Mouse (Mus musculus) thymus, postnatal 25 days (tissue): ENCODE measurements around the gene Ddc.

Experiments used
- DNase-seq: peaks from one replicate; pipeline ENCODE4 v3.0.0; 2022

Ddc gene

DNA sequence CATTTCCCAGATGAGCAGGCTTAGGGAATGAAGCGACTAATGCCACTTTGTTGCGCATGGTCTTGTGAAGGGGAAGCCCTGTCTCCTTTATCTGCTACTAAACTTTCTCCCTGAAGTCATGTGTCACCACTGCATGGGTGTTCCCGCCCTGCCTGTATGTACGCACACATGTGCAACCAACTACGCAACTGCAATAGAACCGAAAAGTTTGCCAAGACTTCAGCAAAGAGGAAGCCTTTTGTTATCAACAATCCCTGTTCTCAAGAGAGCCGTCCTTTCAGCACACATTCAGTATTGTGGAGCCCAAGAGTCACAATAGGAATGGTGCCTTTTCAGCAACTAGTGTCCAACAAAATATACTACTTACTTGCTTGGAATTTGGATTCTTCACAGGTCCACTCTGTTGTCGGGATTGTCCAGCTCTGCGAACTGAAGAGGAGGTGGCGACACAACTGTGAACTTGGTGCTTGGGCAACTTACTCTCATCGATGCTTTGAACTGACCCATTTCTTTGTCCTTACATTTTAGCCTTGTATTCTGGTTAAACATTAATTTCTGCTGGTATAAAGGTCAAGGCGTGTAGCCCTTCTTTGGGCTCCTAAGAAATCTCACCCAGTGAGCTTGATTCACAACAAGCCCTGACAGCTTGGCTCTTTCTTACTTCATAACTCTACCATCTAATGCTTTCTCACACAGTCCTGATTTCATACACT lies at the start of gene Ddc:
Ddc (minus strand) TSS at position 500 of the 713 bp plus-strand sequence.
- DNase-seq, result no peak

GRCm38 (mm10) chr11:11945766-11946165 lies 47.8 kb upstream of the Ddc start:
- no peak for DNase-seq

- no peak for DNase-seq
These were observed 46.9 kb upstream of the Ddc start for GRCm38 (mm10) chr11:11944814-11945213.

GRCm38 (mm10) chr11:11944082-11944349 lies 46.1 kb upstream of the Ddc start:
- no peak for DNase-seq

GRCm38 (mm10) chr11:11943240-11944081 lies 45.5 kb upstream of the Ddc start:
- no peak for DNase-seq

DNA sequence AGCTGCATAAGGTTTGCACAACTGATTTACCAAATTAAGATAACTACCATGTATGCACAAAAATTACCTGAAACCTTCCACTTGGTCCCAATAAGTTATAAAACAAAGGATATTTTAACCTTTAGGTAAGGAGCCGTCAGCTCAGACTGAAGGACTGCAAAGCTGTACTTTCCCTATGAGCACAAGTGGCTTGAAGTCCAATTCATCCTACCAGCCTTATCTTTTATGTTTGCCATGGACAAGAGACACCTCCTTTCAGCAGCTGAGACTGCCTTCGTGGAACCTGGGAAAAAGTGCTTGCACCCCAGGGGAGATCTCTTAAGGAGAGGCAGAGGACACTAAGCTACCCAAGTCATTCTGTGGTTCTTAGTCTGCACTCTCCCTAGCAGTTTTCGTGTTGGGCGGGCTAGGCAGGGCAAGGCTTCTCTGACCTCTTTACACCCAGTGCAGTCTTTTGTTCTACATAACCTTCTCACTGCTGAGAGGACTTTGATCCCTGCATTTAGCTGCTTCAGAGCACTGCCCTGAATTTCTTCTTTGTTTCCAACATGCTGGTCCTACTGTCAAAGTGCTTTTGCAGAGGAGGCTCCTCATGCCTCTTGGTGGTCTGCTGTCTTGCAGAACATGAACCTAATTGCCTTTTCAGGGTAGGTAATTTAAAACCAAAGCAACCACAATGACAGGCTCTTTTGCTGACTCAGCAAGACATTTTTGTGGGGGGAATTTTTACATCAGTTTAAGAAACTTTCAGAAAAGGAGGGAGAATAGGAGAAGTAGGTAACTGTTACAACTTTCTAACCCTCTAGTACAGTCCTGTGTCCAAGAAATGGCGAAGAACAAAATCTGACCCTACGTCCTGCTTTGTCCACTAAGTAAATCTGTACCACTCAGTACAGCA lies 44.6 kb upstream of the Ddc start:
- no peak for DNase-seq

GRCm38 (mm10) chr11:11940833-11941681 lies 43.1 kb upstream of the Ddc start:
- no peak for DNase-seq

GRCm38 (mm10) chr11:11939611-11940010 lies 41.7 kb upstream of the Ddc start:
- no peak for DNase-seq

- no peak for DNase-seq
These were observed 40.6 kb upstream of the Ddc start for GRCm38 (mm10) chr11:11938591-11938990.

GRCm38 (mm10) chr11:11937340-11938030 lies 39.5 kb upstream of the Ddc start:
- no peak for DNase-seq

GRCm38 (mm10) chr11:11934808-11935207 lies 36.9 kb upstream of the Ddc start:
- DNase-seq, result no peak

DNA sequence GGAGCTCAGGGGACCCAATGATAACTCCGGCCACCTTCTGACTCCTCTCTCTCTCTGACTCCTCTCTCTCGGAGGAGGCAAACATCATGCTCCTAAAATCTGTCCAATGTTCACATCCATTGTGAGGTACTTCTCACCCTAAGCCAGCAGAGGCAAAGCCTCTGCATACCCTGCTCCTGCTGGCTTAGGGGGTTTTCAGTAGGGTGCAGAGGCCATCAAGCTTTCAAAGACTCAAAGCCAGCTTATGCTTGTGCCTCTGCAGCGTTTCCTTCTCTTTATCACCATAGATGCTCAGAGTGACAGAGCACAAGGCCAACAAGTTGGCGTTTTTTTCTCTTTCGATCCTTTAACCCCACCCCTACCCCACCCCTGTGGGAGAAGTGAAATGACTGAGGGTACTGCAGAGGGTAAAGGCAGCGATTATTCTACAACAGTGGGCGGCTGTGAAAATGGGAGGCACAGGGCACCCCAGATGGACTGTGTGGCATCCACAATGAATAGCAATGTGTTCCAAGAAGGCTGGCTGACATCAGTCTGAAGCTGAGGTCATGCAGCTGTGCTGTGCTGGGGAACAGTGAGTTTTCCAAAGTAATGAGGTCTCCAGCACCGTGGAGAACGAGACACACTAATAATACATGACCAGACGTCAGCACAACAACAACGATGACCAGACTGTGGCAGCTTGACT lies 34.3 kb upstream of the Ddc start:
- DNase-seq, result no peak

- DNase-seq, result no peak
These were observed 33.7 kb upstream of the Ddc start for GRCm38 (mm10) chr11:11931688-11932087.

DNA sequence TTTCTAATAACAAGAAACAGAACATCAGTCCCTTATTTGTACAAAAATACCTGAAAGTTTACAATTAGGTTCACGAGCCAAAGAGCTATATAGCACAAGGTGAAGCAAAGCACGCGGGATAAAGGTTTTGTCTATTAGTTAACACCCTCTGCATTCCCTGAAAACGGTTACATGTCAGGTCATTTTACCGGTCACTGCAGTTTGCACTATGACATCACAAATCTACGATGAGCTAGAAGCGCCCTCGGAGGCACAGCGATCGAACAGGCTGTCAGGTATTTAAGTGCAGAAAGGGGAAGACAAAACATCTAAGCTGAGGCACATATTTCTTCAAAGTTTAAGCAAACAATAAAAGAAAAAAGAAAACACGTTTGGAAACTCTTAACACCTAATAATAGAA lies 32.6 kb upstream of the Ddc start:
- DNase-seq, result no peak

GRCm38 (mm10) chr11:11929059-11929458 lies 31.1 kb upstream of the Ddc start:
- DNase-seq, result no peak

DNA sequence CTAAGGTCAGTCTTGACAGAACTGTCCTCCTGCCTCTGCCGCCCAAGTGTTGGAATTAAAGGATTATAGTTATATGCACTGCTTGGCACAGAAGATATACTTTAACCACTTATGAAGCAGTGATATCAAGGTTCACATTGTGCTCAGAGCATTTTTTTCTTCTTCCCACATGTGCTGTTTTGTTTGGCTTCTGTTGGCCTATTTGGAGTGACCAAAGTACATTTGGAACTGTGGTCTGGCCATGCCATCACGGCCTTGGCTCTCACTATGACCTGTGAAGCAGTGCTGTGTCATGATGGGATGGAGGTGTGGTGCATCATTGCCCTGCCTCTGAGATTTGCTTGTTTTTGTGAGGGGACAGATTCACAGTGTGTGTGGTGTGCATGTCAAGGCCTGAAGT lies 30.6 kb upstream of the Ddc start:
- DNase-seq, result no peak

DNA sequence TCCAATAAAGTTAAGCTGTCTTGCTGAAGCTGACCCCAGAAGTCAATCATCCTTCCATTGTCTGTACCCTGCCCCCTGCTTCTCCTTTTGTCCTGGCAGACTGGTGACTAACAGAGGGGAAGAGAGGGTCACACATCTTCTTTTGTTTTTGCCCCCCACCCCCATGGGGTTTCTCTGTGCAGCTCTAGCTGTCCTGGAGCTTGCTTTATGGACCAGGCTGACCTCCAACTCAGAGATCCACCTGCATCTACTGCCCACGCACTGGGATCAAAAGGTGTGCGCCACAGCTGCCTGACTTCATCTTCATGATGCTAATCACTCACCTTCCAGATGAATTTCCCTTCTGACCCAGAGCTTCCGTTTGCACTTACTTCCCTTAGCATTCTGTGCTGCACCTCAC lies 26.0 kb upstream of the Ddc start:
- DNase-seq, result no peak

DNA sequence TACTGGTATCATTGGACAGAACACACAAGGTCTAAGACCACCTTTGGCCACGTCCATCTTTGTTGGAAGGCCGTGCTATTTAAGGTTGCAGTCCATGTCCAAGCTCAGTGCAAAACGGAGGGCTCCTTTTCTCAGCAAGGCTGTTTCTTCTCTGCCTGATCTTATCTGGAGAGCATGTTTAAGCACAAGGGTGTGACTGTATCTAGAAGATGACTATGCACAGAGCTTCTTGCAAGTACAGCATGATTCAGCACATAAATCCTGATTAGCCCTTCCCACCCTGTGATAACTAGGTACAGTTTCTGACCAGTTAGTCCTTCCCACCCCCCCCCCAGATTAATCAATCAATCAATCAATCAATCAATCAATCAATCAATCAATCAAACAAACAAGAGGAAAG lies 25.4 kb upstream of the Ddc start:
- DNase-seq, result no peak

- DNase-seq, result no peak
These were observed 24.2 kb upstream of the Ddc start for GRCm38 (mm10) chr11:11922106-11922505.

GRCm38 (mm10) chr11:11907703-11908413 lies 9.9 kb upstream of the Ddc start:
- DNase-seq, result no peak

DNA sequence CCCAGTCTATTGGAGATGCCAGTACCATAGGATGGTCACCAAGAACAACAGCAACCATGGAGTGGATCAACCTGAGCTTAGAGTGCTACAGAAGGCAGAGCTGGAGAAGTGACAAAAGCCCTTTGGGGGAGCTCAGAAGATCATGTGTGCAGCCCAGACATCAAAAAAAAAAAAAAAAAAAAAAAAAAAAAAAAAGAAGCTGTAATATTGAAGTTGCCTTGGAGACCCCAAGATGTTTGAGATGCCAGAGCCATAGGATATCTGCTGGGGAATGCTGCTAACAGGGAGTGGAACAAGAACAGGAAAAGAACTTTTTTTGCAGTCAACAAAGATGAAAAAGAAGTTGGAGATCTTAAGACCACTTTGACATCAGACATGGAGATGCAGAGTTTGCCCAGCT lies 7.6 kb upstream of the Ddc start:
- DNase-seq, result no peak
